Mouse (Mus musculus) heart, postnatal 4 days (tissue): ENCODE measurements around the gene Fancm. TPM values are rescaled to one million over a fixed set of nuclear protein-coding genes. Genes with fewer than 3 reads are reported as not detected.
"Not testable (repeated sequence)": the region's sequence is repeated elsewhere in the genome, so short reads cannot be mapped to it uniquely, and the experiment has no call there.

ENCODE experiments used
- DNase-seq: peaks from one replicate; pipeline ENCODE4 v3.0.0; 2021
- total RNA-seq, 2 experiments: library from RNA; stranded (reverse); gene quantifications; 2 replicates each; pipeline ENCODE4 v1.2.3; 2021

The Fancm gene
- total RNA-seq, 2 experiments from 2014 or later = 9.5 to 14.0 TPM

GRCm38 (mm10) chr12:65119451-65119850 is 44.0 kb downstream of the Fancm start:
- DNase-seq = no peak

- DNase-seq = not testable (repeated sequence)
Measured at GRCm38 (mm10) chr12:65136121-65136520, 60.7 kb downstream of the Fancm start.

GRCm38 (mm10) chr12:65172021-65172951 is 96.9 kb downstream of the Fancm start, which contains the start of gene Mis18bp1:
Gene Mis18bp1 (minus strand): TSS chr12:65172604.
- peak; percentile 95 for DNase-seq

GRCm38 (mm10) chr12:65172959-65173358 is 97.6 kb downstream of the Fancm start:
- DNase-seq = peak; percentile 57

- no peak for DNase-seq
Measured at GRCm38 (mm10) chr12:65173736-65174135, 98.3 kb downstream of the Fancm start.

Other genes starting within 250 kb of the Fancm start
- 1 to 10 TPM; 3.8 to 4.9 TPM for gene Gm527, start 157.7 kb upstream of the Fancm start, total RNA-seq
- 10 to 100 TPM; 12.9 to 13.0 TPM for gene Klhl28, start 110.1 kb upstream of the Fancm start, total RNA-seq
- gene Togaram1, start 109.8 kb upstream of the Fancm start, total RNA-seq = 10 to 100 TPM; 16.5 to 18.9 TPM
- gene Prpf39, start 39.3 kb upstream of the Fancm start, total RNA-seq = 10 to 100 TPM; 24.4 to 26.3 TPM
- 100 to 1,000 TPM; 201 to 203 TPM for gene Fkbp3, start 1.6 kb upstream of the Fancm start, total RNA-seq
- gene Mis18bp1, start 97.0 kb downstream of the Fancm start, total RNA-seq = 10 to 100 TPM; 10.9 to 13.9 TPM
- not detected for gene Wdr20rt, start 149.9 kb downstream of the Fancm start, total RNA-seq